Mouse (Mus musculus): ENCODE measurements around the gene Bhlhe23.

The Bhlhe23 gene

GRCm38 (mm10) chr2:180725856-180726629 is 50.7 kb downstream of the Bhlhe23 start:
- no peak for DNase-seq (ENCODE audit: inconsistent age in 2 of 2, low spot score in 1 of 2)

GRCm38 (mm10) chr2:180725414-180725778 is 51.3 kb downstream of the Bhlhe23 start:
- DNase-seq (ENCODE audit: inconsistent age in 2 of 2, low spot score in 1 of 2), result no peak

- peak; percentile 72 to 84 for DNase-seq (ENCODE audit: inconsistent age in 2 of 2, low spot score in 1 of 2)
Observed at GRCm38 (mm10) chr2:180724585-180725413, 51.9 kb downstream of the Bhlhe23 start, which contains the start of gene Slc17a9. TSS of gene Slc17a9 (plus strand) at chr2:180725263.

All from adrenal gland, adult (tissue).